Mouse (Mus musculus) embryo, embryonic 9.5 days (tissue): ENCODE results near the gene Fgfr2.

Experiments used
- DNase-seq: peaks from one replicate; pipeline ENCODE4 v3.0.0-alpha.2; 2017; ENCODE audit errors: extremely low spot score

Gene Fgfr2

GRCm38 (mm10) chr7:131880150-131880549, 1243.0 kb downstream of the Fgfr2 start:
- DNase-seq, result no peak

- no peak for DNase-seq
These were observed 1244.3 kb downstream of the Fgfr2 start for GRCm38 (mm10) chr7:131878846-131879245.

GRCm38 (mm10) chr7:131861157-131861556, 1262.0 kb downstream of the Fgfr2 start:
- DNase-seq, result no peak

GRCm38 (mm10) chr7:131855641-131856040, 1267.5 kb downstream of the Fgfr2 start:
- no peak for DNase-seq

GRCm38 (mm10) chr7:131850579-131850978, 1272.6 kb downstream of the Fgfr2 start:
- no peak for DNase-seq

GRCm38 (mm10) chr7:131846066-131846905, 1276.9 kb downstream of the Fgfr2 start:
- peak; percentile 21 for DNase-seq

GRCm38 (mm10) chr7:131830261-131830660, 1292.9 kb downstream of the Fgfr2 start:
- no peak for DNase-seq

GRCm38 (mm10) chr7:131826811-131827210, 1296.3 kb downstream of the Fgfr2 start:
- no peak for DNase-seq

- DNase-seq, result no peak
These were observed 1305.2 kb downstream of the Fgfr2 start for GRCm38 (mm10) chr7:131817976-131818375.

- DNase-seq, result no peak
These were observed 1306.5 kb downstream of the Fgfr2 start for GRCm38 (mm10) chr7:131816641-131817040.

GRCm38 (mm10) chr7:131812116-131812515, 1311.0 kb downstream of the Fgfr2 start:
- DNase-seq, result no peak

- DNase-seq, result no peak
These were observed 1312.2 kb downstream of the Fgfr2 start for GRCm38 (mm10) chr7:131810916-131811315.

- peak; percentile 74 for DNase-seq
These were observed 1313.5 kb downstream of the Fgfr2 start for GRCm38 (mm10) chr7:131809584-131810181.

- DNase-seq, result peak; percentile 57
These were observed 1315.9 kb downstream of the Fgfr2 start for GRCm38 (mm10) chr7:131807257-131807656.

- DNase-seq, result no peak
These were observed 1317.5 kb downstream of the Fgfr2 start for GRCm38 (mm10) chr7:131805525-131806202.

- DNase-seq, result no peak
These were observed 1322.6 kb downstream of the Fgfr2 start for GRCm38 (mm10) chr7:131800416-131801045.

GRCm38 (mm10) chr7:131797161-131797560, 1326.0 kb downstream of the Fgfr2 start:
- no peak for DNase-seq

GRCm38 (mm10) chr7:131788595-131789206, 1334.4 kb downstream of the Fgfr2 start:
- no peak for DNase-seq

- DNase-seq, result no peak
These were observed 1337.4 kb downstream of the Fgfr2 start for GRCm38 (mm10) chr7:131785721-131786120.

GRCm38 (mm10) chr7:131778271-131778985, 1344.7 kb downstream of the Fgfr2 start:
- peak; percentile 14 for DNase-seq
